Mouse (Mus musculus) small intestine, adult 2 months (tissue): ENCODE data around the gene Saal1. TPM values are rescaled to one million over a fixed set of nuclear protein-coding genes. Genes with fewer than 3 reads are reported as not detected.
A peak's percentile ranks its signal among the peaks of the same experiment; 100 is the strongest.

Experiments used
- H3K27ac ChIP-seq: fragments of 200-500 bp; 2 replicates; pipeline ENCODE4 v1.5.1; 2012; ENCODE audit warnings: low read depth, low read length, control low read depth, inconsistent platforms; ENCODE audit not compliant: insufficient read depth
- H3K27me3 ChIP-seq: fragments of 200-500 bp; 2 replicates; pipeline ENCODE4 v1.6.1; 2012; ENCODE audit warnings: mild to moderate bottlenecking, moderate library complexity, low read length, inconsistent platforms; ENCODE audit not compliant: control insufficient read depth, insufficient read depth
- H3K36me3 ChIP-seq: fragments of 200-500 bp; 2 replicates; pipeline ENCODE4 v1.6.1; 2012; ENCODE audit warnings: mild to moderate bottlenecking, low read length, control low read depth, inconsistent platforms; ENCODE audit not compliant: control insufficient read depth, insufficient read depth
- H3K4me1 ChIP-seq: fragments of 200-500 bp; 2 replicates; pipeline ENCODE4 v1.6.1; 2012; ENCODE audit warnings: low read length, inconsistent platforms, mixed read lengths; ENCODE audit not compliant: control insufficient read depth, insufficient read depth, insufficient read length
- H3K4me3 ChIP-seq: fragments of 200-500 bp; 2 replicates; pipeline ENCODE4 v1.5.1; 2012; ENCODE audit warnings: low read depth, mild to moderate bottlenecking, control low read depth, inconsistent platforms, low read length, moderate library complexity
- CTCF ChIP-seq: fragments of 200-500 bp; IDR thresholded peaks from 2 replicates; pipeline ENCODE4 v1.5.1; 2012; ENCODE audit warnings: low read depth, mild to moderate bottlenecking, control low read depth, inconsistent platforms, low read length, moderate library complexity, mixed read lengths; ENCODE audit not compliant: insufficient replicate concordance, insufficient read length; ENCODE audit errors: extremely low read depth
- POLR2A ChIP-seq: fragments of 200-500 bp; IDR thresholded peaks from 2 replicates; pipeline ENCODE4 v1.6.1; 2012; ENCODE audit warnings: low read depth, mild to moderate bottlenecking, control low read depth, inconsistent platforms, low read length, moderate library complexity
- WGBS: fragments of 180-500 bp; shearing (Covaris S2); methylation state at CpG from one replicate; pipeline ENCODE4 v1.1.7; 2018; 5-methylcytosine and 5-hydroxymethylcytosine counted together
- polyA plus RNA-seq: library from polyadenylated mRNA; depleted of rRNA; stranded (reverse); fragments of >200 nt; gene quantifications from 2 replicates; pipeline ENCODE4 v1.2.3, GENCODE M21; 2012; rRNA removed

Gene Saal1
- polyA plus RNA-seq, 1 experiment, result 3.5 TPM

DNA sequence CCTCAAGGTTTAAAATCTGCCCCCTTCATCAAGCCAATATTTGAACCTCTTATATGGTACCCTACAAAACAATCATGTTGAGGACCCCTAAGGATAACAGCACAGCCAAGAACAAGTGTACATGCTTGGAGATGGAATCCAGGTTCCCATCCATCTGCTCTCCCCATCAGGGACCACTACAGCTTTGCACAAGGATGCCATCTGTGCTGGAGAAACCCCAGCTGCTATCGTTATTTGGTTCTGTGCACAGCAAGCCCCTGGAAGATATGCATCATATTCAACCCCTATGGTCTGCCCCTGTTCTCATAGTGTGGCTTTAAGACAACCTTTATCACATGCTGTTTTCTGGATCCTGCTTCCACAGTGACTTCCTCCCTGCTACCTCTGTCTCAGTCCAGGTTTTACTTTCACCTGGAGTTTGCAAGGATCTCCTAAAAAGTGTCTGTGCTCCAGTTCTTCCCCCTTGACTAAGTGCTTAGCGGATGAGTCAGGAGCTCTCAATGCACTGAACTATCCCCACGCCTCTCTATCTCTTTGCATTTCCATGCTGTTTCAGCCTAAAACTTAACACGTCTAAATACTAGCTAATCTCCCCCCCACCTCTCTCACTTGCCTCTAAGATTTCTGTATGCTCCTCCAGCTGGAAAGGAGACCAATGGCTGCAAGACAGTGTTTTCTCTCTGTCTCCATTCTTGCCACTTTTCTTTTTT lies 61.9 kb downstream of the Saal1 start:
- H3K27me3 ChIP-seq, result no peaks in the 10 kb centered on the region
- TF ChIP-seq POLR2A, result no peak
- no peak for TF ChIP-seq CTCF
- H3K4me1 ChIP-seq, result no peaks in the 10 kb centered on the region
- WGBS, result 67% methylated on average over 4 of the region's 4 CpGs
- H3K27ac ChIP-seq, result no peak overlapping the region
- H3K4me3 ChIP-seq, result no peak overlapping the region
- H3K36me3 ChIP-seq, result no peaks in the 10 kb centered on the region

GRCm38 (mm10) chr7:46643172-46643571 lies 67.3 kb downstream of the Saal1 start:
- no peak overlapping the region for H3K27ac ChIP-seq
- TF ChIP-seq POLR2A (no peak), CTCF (no peak)
- peaks cover 7% of the 10 kb centered on the region; the same call in 1 of the 2 replicates for H3K4me1 ChIP-seq
- WGBS, result 78% methylated on average over 1 of the region's 1 CpGs
- H3K27me3 ChIP-seq, result no peaks in the 10 kb centered on the region
- H3K4me3 ChIP-seq, result no peak overlapping the region
- H3K36me3 ChIP-seq, result no peaks in the 10 kb centered on the region

- Histone ChIP-seq H3K36me3 (no peaks in the 10 kb centered on the region), H3K27me3 (no peaks in the 10 kb centered on the region), H3K4me1 (peaks cover 7% of the 10 kb centered on the region; the same call in 1 of the 2 replicates), H3K27ac (no peak overlapping the region), H3K4me3 (peak overlapping the region; percentile 76)
- 9% methylated on average over 17 of the region's 17 CpGs for WGBS
- TF ChIP-seq CTCF, result no peak
Measured at GRCm38 (mm10) chr7:46640062-46640461, 70.4 kb downstream of the Saal1 start.

GRCm38 (mm10) chr7:46639692-46640031 lies 70.8 kb downstream of the Saal1 start, which contains the start of gene Sergef:
Sergef (minus strand) TSS chr7:46639807.
- Histone ChIP-seq H3K4me3 (peak within 1 kb of the TSS; percentile 76), H3K4me1 (peaks cover 7% of the 10 kb centered on the region; the same call in 1 of the 2 replicates), H3K27ac (no peak within 1 kb of the TSS), H3K36me3 (no peaks in the 10 kb centered on the region), H3K27me3 (no peaks in the 10 kb centered on the region)
- WGBS, result under 1% methylated on average over 30 of the region's 30 CpGs
- TF ChIP-seq POLR2A (peak; percentile 68; the same call in 1 of the 2 replicates), CTCF (no peak)

DNA sequence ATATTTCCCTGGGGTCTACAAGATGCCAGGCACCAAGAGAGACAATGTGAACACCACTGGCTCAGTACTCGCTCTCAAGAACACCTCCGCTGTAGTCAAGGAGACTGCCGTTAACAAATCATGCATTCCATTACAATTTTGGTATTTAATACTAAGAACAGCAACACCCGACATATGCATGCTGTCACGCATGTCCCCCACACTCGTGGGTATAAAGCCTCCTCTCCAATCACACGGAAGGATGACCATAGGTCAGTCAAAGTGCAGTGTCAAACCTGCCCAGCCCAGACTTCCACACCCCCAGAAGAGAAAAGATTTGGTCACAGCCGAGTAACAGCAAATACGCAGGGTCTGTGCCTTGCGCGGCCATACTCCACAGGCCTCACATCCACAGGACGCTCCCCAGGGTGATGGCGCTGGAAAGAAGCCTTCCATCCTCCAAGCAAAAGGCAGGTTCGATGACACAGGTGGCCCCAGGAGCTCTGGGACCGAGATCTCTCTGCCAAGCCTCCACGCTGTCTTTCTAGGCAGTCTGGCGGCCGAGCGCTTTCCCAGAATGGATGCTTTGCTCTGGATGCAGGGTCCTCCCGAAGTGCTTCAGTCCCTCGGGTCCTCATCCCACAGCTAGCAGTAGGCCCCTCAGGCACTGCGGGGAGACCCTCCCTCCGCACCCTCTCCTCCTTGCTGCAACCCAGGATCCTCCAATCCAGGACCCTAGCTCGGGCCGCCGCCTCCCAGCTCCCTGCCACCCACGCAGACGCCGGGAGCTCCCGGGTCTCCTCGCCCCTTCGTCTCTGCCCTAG lies 71.4 kb downstream of the Saal1 start:
- peak overlapping the region; percentile 76 for H3K4me3 ChIP-seq
- H3K4me1 ChIP-seq, result peaks cover 7% of the 10 kb centered on the region; the same call in 1 of the 2 replicates
- no peak for TF ChIP-seq CTCF
- TF ChIP-seq POLR2A, result no peak
- H3K27me3 ChIP-seq, result no peaks in the 10 kb centered on the region
- H3K27ac ChIP-seq, result no peak overlapping the region
- H3K36me3 ChIP-seq, result no peaks in the 10 kb centered on the region
- 14% methylated on average over 32 of the region's 32 CpGs for WGBS

Other genes starting within 250 kb of the Saal1 start
- 6.2 and 7.5 TPM in 2 replicates for gene Sergef, start 70.9 kb downstream of the Saal1 start, polyA plus RNA-seq
- gene Tph1, start 38.1 kb downstream of the Saal1 start, polyA plus RNA-seq, result 1.6 and 2.2 TPM in 2 replicates
- gene Saa3, start 5.0 kb upstream of the Saal1 start, polyA plus RNA-seq, result 0.44 and 4.0 TPM in 2 replicates
- not detected in 2 replicates for gene Saa4, start 21.9 kb upstream of the Saal1 start, polyA plus RNA-seq
- gene Saa1, start 32.3 kb upstream of the Saal1 start, polyA plus RNA-seq, result 0.56 TPM in 1 of 2 replicates, not detected in the other
- gene Saa2, start 41.1 kb upstream of the Saal1 start, polyA plus RNA-seq, result not detected in 2 replicates
- 14.4 and 22.7 TPM in 2 replicates for gene Hps5, start 85.4 kb upstream of the Saal1 start, polyA plus RNA-seq
- 3.1 and 5.9 TPM in 2 replicates for gene Gtf2h1, start 85.4 kb upstream of the Saal1 start, polyA plus RNA-seq
- 766 and 1,649 TPM in 2 replicates for gene Ldha, start 130.8 kb upstream of the Saal1 start, polyA plus RNA-seq
- not detected in 2 replicates for gene Ldhc, start 150.5 kb upstream of the Saal1 start, polyA plus RNA-seq
- 55.5 and 103 TPM in 2 replicates for gene Tsg101, start 209.3 kb upstream of the Saal1 start, polyA plus RNA-seq
- 0.58 and 0.95 TPM in 2 replicates for gene Uevld, start 247.8 kb upstream of the Saal1 start, polyA plus RNA-seq